Mouse (Mus musculus) cortical plate, adult 2 months (tissue): Measurements from ENCODE around the gene Prrg3.

Experiments used
- CTCF ChIP-seq: fragments of 200-500 bp; IDR thresholded peaks from 2 replicates; pipeline ENCODE4 v1.5.1; 2011; ENCODE audit warnings: mild to moderate bottlenecking, control low read depth, low read length; ENCODE audit not compliant: insufficient read depth; ENCODE audit errors: extremely low read depth
- POLR2A ChIP-seq: fragments of 200-500 bp; IDR thresholded peaks from 2 replicates; pipeline ENCODE4 v1.6.1; 2011; ENCODE audit warnings: mild to moderate bottlenecking, low read length, control low read depth; ENCODE audit not compliant: insufficient read depth; ENCODE audit errors: extremely low read depth

- TF ChIP-seq POLR2A (no peak), CTCF (peak; percentile 65)
Measured at GRCm38 (mm10) chrX:71946631-71947030, 15.8 kb upstream of the Prrg3 start.
